27 mouse cellular contexts compared by ENCODE assay signal in the genomic region with DNA sequence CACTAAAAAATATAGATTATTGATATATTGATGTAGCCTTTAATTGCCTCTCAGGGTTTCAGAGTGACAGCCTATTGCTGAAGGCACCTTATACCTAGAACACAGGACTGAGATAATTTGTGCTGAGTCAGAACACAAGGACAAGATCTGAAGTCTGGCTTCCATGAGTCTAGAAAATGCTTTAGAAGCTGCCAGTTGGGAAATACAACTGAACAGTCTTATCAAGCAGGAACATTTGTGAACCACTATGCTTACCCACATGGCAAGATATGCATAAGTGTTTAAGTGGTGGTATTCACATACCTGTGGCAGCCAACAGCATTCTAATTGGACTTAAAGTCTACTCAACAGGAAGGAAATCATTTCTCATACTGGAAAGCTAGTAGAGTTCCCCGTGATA.
"Had no signal": no experiment of that assay in that cellular context is flagged by ENCODE, and none has a peak within 500 bp of the region (broad histone marks: within the 10 kb centered on the region; RNA-seq: fewer than 3 reads in every experiment).

No protein-coding gene starts in this region.

- H3K27me3 ChIP-seq: embryonic facial prominence, embryonic 12.5 days; embryonic facial prominence, embryonic 13.5 days; embryonic facial prominence, embryonic 15.5 days; forebrain, embryonic 12.5 days; forebrain, embryonic 13.5 days; forebrain, embryonic 15.5 days had no signal

- H3K9ac ChIP-seq: embryonic facial prominence, embryonic 12.5 days; embryonic facial prominence, embryonic 13.5 days; embryonic facial prominence, embryonic 15.5 days; forebrain, embryonic 12.5 days; forebrain, embryonic 13.5 days; forebrain, embryonic 15.5 days; forebrain, postnatal 0 days had no signal

- DNase-seq: cerebellum, adult 9-10 months; cerebellum, adult 9-11 months; cerebellum, postnatal 10 days; cerebellum, postnatal 14 days; cerebellum, postnatal 25 days; cerebellum, postnatal 36 days; embryo, embryonic 11 days; forebrain, postnatal 0 days; gastrocnemius, adult 2 months; gastrocnemius, postnatal 10 days; gastrocnemius, postnatal 14 days; gastrocnemius, postnatal 25 days; gastrocnemius, postnatal 36 days; heart, adult 11 months; heart, adult 18-20 months; heart, adult 2 months had no signal

- H3K4me1 ChIP-seq: embryonic facial prominence, embryonic 10.5 days; embryonic facial prominence, embryonic 12.5 days; embryonic facial prominence, embryonic 13.5 days; embryonic facial prominence, embryonic 15.5 days; forebrain, embryonic 10.5 days; forebrain, embryonic 12.5 days; forebrain, embryonic 13.5 days; forebrain, embryonic 15.5 days had no signal

- H3K36me3 ChIP-seq: embryonic facial prominence, embryonic 10.5 days; embryonic facial prominence, embryonic 12.5 days; embryonic facial prominence, embryonic 13.5 days; embryonic facial prominence, embryonic 15.5 days; forebrain, embryonic 10.5 days; forebrain, embryonic 12.5 days; forebrain, embryonic 15.5 days had no signal

- H3K9me3 ChIP-seq: embryonic facial prominence, embryonic 10.5 days; embryonic facial prominence, embryonic 12.5 days; embryonic facial prominence, embryonic 13.5 days; embryonic facial prominence, embryonic 15.5 days; forebrain, embryonic 10.5 days; forebrain, embryonic 12.5 days; forebrain, embryonic 13.5 days; forebrain, embryonic 15.5 days had no signal

- H3K27ac ChIP-seq: embryonic facial prominence, embryonic 10.5 days; embryonic facial prominence, embryonic 12.5 days; embryonic facial prominence, embryonic 13.5 days; embryonic facial prominence, embryonic 15.5 days; forebrain, embryonic 10.5 days; forebrain, embryonic 12.5 days; forebrain, embryonic 13.5 days; forebrain, embryonic 15.5 days; gastrocnemius, adult 2 months; heart, adult 2 months had no signal

- ATAC-seq: forebrain, embryonic 13.5 days; forebrain, embryonic 14.5 days; forebrain, embryonic 15.5 days; forebrain, embryonic 16.5 days; forebrain, postnatal 0 days had no signal

- H3K4me2 ChIP-seq: embryonic facial prominence, embryonic 12.5 days; embryonic facial prominence, embryonic 13.5 days; embryonic facial prominence, embryonic 15.5 days; forebrain, embryonic 12.5 days; forebrain, embryonic 13.5 days; forebrain, embryonic 15.5 days had no signal

- H3K4me3 ChIP-seq: embryonic facial prominence, embryonic 10.5 days; embryonic facial prominence, embryonic 12.5 days; embryonic facial prominence, embryonic 13.5 days; embryonic facial prominence, embryonic 15.5 days; erythroblast, embryonic 14.5 days; forebrain, embryonic 10.5 days; forebrain, embryonic 12.5 days; forebrain, embryonic 13.5 days; forebrain, embryonic 15.5 days; gastrocnemius, adult 2 months; heart, adult 2 months had no signal
